Mouse (Mus musculus) testis, adult 2 months (tissue): ENCODE measurements around the gene Tnik.

ENCODE experiments used
- CTCF ChIP-seq: fragments of 200-500 bp; IDR thresholded peaks from 2 replicates; pipeline ENCODE4 v1.5.1; 2012; ENCODE audit warnings: low read depth, mild to moderate bottlenecking, inconsistent platforms, low read length, moderate library complexity; ENCODE audit not compliant: control insufficient read depth, insufficient read depth, insufficient replicate concordance
- POLR2A ChIP-seq: fragments of 200-500 bp; IDR thresholded peaks from 2 replicates; pipeline ENCODE4 v1.6.1; 2012; ENCODE audit warnings: low read depth, mild to moderate bottlenecking, inconsistent platforms, low read length, moderate library complexity; ENCODE audit not compliant: control insufficient read depth

DNA sequence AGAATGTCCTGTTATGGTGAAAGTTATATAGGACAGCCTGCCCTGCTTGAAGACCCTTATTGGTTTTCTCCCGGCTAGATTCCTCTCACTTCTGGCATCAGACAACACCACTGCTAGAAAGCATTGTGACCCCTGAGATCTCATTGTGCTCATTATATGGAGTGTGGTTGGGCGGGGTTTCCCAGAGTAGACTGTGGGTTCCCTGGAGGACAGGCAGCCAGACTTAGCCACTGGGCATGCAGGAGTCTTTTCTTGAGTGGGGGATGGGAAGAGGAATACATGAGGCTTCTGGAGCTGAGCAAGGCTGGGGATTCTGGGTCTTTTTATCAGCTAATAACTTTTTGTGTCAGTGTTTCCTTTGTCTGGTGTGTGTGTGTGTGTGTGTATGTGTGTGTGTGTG is 153.0 kb downstream of the Tnik start:
- no peak for TF ChIP-seq CTCF
- TF ChIP-seq POLR2A: no peak
